Mouse (Mus musculus): Measurements from ENCODE around the gene Fam208b.
A peak's percentile ranks its signal among the peaks of the same experiment; 100 is the strongest.
"Not testable (repeated sequence)": the region's sequence is repeated elsewhere in the genome, so short reads cannot be mapped to it uniquely, and the experiment has no call there.

Fam208b gene

GRCm38 (mm10) chr13:3563953-3564352 is 47.0 kb downstream of the Fam208b start:
- DNase-seq (ENCODE audit: low spot score in 2 of 2) = no peak

- DNase-seq (ENCODE audit: low spot score in 2 of 2) = no peak
Observed at GRCm38 (mm10) chr13:3563130-3563529, 47.8 kb downstream of the Fam208b start.

- no peak for DNase-seq (ENCODE audit: low spot score in 2 of 2)
Observed at GRCm38 (mm10) chr13:3547856-3548255, 63.1 kb downstream of the Fam208b start.

DNA sequence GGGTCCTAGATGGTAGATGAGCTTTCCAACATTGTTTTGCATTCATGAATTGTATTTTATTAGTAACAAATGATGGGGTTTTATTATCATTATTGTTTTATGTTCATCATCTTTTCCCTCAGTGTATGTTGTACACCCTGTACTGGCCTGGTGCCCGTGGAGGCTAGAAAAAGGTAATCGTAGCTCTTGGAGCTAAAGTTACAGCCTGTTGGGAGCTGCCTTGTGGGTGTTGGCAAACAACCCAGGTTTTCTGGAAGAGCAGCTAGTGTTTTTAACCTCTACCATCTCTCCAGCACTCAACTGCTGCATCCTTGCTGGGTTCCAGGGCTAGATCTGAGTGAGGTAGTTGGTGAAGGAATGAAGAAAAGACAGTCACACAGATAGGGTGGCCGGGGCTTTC is 63.5 kb downstream of the Fam208b start:
- DNase-seq (ENCODE audit: low spot score in 2 of 2) = no peak

GRCm38 (mm10) chr13:3544925-3545324 is 66.0 kb downstream of the Fam208b start:
- no peak for DNase-seq (ENCODE audit: low spot score in 2 of 2)

GRCm38 (mm10) chr13:3544077-3544874 is 66.6 kb downstream of the Fam208b start:
- no peak for DNase-seq (ENCODE audit: low spot score in 2 of 2)

GRCm38 (mm10) chr13:3541159-3541782 is 69.6 kb downstream of the Fam208b start:
- DNase-seq (ENCODE audit: low spot score in 2 of 2) = peak; percentile 20 to 27

DNA sequence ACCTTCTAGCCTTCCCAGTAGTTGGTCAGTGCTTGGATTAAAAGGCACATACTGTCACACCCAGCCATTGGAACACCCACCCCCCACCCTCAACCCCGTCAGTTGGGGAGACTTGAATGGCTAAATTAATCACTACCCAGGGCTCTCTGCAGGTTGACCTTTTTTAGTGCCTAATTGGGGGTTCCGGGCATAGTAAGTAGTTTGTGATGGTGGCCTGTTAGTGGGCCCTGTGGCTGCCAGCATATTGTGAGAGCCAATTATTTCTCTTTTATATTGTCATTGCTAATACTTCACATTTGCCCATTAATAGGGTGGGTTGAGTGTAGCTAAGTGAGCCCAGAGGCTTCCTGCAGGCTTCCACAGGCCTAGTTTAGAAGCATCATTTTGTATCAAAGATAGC is 70.7 kb downstream of the Fam208b start:
- DNase-seq (ENCODE audit: low spot score in 2 of 2) = no peak

- DNase-seq (ENCODE audit: low spot score in 2 of 2) = peak; percentile 39 to 52
Observed at GRCm38 (mm10) chr13:3538969-3539562, 71.8 kb downstream of the Fam208b start.

DNA sequence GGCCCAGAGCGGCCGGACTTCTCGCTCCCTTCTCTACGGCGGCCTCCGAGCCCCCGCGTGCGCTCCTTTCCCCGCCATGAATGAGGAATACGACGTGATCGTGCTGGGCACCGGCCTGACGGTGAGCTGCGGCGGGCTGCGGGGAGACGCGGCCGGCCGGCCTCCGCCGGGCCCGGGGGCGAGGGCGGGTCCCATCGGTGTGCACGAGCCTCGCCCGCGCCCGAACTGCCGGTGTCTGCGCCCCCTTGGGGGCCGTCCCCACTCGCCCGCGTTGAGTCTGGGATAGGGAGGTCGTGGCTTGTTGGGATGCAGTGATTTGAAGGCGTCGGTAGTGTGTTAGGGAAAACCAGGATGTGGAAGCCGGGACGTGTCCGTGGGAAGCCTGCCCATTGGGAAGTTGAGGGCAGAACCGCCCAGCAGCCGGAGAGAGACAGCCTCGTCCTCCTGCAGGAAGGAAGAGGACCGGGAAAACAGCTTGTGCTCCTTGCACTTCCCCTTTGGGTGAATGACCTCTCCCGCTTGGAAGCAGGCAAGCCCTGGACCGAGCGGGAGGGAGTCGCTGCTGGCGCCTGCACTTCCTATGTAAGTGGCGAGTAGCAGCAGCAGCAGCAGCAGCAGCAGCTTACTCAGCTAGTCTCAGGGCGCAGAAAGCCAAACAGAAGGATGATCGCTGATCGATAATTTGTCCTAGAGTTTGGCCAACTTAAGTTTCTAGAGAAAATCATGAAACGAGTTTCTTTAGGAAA is 72.5 kb downstream of the Fam208b start:
- DNase-seq (ENCODE audit: low spot score in 2 of 2) = peak; percentile 40 to 47

DNA sequence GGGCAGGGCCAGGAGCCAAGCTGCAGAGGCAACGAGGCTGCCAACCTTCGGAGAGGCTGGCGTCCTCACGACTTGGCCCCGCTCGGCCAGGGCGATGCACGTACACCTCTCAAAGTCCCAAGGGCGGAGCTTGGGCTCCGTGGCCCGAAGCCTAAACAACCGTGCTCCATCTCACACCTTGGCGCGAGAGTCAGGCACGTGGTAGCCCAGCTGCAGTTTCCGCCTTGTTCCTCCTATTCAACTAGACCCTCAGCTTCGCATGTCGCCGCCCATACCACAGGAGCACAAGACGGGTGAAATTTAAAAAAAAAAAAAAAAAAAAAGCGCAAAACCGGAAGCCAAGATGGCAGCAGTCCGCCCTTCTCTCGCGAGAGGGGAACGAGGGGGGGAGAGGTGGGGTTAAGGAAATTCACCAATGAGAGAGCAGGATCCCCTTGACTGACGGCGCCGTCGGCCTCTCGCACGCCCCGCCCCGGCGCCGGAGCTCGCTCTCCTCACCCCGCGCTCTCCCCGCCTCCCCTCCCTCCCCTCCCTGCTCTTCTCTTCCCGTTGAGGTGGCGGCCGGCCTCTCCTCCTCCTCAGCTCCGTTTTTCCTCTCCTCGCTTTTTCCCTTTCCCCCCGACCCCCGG is 73.2 kb downstream of the Fam208b start, which contains the start of gene Gdi2:
Gdi2 (plus strand) TSS at position 470 of the 629 bp plus-strand sequence.
- peak; percentile 95 to 96 for DNase-seq (ENCODE audit: low spot score in 2 of 2)

GRCm38 (mm10) chr13:3534146-3534545 is 76.8 kb downstream of the Fam208b start:
- no peak for DNase-seq (ENCODE audit: low spot score in 2 of 2)

- no peak for DNase-seq (ENCODE audit: low spot score in 2 of 2)
Observed at GRCm38 (mm10) chr13:3532451-3532850, 78.5 kb downstream of the Fam208b start.

DNA sequence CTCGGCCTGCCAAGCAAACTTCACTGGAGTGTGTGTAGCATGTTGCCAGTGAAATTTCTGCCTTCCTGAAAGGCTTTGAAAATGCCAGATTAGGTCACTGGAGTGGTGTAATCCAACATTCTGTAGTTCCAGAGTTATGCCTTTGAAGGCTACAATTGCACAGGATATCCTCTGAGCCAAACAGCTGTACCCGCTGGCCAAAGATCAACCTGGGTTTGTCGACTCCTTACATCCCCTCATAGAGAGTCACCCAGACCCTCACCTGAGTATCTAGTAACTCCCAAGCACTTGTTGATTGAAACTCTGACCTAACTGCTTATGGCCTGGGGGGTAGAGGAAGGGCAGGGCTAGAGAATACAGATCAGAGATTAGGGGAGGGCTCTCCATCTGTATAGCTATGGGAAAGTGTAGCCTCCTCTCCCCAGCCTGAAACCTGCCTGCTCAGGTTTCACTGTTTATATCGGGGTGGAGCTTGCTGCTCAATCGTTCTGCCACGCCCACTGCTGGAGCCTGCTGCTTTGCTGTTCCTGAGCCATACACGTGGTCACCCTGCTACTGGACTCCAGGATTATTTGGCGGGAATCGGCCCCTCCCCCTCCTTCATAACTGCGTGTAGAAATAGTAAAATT is 79.1 kb downstream of the Fam208b start:
- no peak for DNase-seq (ENCODE audit: low spot score in 2 of 2)

DNA sequence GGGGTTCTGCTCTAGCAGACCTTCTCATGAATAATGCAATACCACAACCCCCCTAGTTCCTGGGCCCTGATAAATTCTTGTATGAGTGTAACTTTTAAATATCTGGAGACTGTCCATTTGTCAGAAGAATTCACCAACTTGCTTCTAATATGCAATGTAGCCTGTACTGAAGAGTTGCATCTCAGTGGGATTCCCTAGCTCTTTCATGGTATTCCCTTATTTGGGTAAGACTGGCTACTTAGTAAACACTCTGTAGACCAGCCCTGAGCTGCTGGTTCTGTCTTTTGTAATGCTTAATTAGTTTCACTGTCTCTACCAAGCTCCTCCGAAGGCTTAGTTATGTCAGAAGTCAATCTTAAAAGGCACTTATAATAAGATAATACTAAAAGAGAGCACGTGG is 79.7 kb downstream of the Fam208b start:
- not testable (repeated sequence) for DNase-seq (ENCODE audit: low spot score in 2 of 2)

DNA sequence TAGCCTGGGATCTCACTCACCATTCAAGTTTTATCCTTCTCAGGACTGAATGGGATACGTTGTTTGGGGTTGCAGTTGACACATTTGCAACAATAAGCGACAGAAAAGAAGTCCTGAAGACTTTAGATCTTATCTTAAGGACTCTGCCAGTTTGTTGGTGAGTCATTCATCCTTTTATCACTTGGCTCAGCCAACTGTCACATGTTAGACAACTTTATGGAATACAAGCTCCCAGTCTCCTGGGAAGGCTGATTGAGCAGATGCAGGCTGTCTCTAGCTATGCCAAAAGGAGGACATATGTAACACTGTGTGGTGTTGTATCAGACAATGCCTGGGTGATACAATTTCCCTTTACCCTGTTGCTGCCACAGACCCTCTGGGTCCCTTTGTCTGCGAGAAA is 80.5 kb downstream of the Fam208b start:
- DNase-seq (ENCODE audit: low spot score in 2 of 2) = no peak

DNA sequence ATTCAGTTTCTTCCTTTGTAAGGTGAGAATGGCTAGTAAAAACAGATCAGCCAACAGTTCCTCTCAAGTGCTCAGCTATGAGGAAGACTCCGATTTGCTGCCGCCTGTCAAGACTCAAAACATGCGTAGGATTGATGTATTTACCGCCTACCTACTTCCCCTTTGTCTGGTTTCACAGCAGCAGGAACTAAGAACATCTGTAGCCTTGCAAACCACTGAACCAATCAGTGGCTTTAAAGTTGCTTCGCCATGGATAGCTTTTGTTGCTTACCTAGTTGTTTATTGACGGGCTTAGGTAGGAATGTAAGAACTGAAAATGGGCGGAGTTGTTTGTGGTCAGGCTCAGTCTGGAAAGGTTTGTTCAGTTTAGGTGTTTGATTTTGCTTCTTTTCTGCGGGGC is 84.6 kb downstream of the Fam208b start:
- peak; percentile 86 to 87 for DNase-seq (ENCODE audit: low spot score in 2 of 2)

- DNase-seq (ENCODE audit: low spot score in 2 of 2) = peak; percentile 22 to 34
Observed at GRCm38 (mm10) chr13:3525611-3526051, 85.3 kb downstream of the Fam208b start.

DNA sequence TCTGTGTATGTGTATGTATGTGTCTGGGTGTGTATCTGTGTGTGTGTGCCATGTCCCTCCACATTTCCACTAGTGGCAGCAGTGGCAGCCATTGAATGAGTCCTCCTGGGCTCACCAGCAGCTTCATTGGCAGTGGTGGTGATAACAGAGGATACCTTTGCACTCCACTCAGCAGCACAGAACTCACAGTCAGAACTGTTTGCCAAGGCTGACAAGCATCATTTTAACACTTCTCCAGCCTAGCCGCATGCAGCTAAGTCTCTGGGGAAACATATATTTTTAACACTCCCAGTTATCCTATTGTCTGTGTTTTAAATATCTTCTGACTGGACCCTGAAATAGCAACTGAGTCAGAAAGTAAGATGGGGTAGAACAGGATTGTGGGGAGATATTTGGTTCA is 87.0 kb downstream of the Fam208b start:
- no peak for DNase-seq (ENCODE audit: low spot score in 2 of 2)

DNA sequence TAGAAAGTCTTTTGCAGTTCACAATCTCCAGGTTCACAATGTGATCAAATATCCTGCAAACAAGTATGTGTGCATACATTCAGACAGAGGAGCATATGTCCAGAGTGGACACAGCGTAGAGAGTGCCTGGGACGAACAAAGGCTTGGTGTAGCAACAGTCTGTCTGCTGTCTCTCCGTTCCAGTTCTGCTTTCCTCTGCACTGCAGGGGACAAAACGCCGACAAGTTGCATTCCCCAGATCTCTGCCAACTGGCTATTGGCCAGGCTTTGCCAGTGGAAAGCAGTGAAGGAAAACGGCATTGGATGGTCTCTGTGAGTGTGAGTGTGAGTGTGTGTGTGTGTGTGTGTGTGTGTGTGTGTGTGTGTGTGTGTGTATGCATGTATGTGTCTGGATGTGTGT is 87.4 kb downstream of the Fam208b start:
- DNase-seq (ENCODE audit: low spot score in 2 of 2) = peak in 1 of 2 experiments; percentile 10

GRCm38 (mm10) chr13:3519994-3520393 is 90.9 kb downstream of the Fam208b start:
- DNase-seq (ENCODE audit: low spot score in 2 of 2) = not testable (repeated sequence)
